Mouse (Mus musculus): ENCODE results near the gene Foxc2. TPM values are rescaled to one million over a fixed set of nuclear protein-coding genes. Genes with fewer than 3 reads are reported as not detected.

The Foxc2 gene
- polyA plus RNA-seq, 1 experiment from 2014 or later = 0.47 TPM

DNA sequence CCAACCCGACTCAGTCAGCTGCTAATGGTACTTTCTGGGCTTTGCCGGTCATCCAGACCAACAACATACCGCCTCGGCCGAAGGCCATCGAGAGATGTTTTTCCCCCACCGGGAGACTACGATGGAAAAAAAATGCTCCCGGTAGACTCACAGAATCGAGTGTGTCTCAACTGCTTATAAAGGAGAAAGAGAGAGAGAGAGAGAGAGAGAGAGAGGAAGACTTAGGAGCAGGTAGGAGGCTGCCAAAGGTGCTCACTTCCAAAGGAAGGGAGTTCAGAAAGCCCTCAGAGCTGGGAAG, 41.2 kb upstream of the Foxc2 start:
- peak overlapping the region; percentile 34 for H3K4me3 ChIP-seq (ENCODE audit: low read depth, low read length)
- H3K4me1 ChIP-seq (ENCODE audit: insufficient read depth, low read depth, low read length) = peaks cover 5% of the 10 kb centered on the region
- no peaks in the 10 kb centered on the region for H3K9me3 ChIP-seq (ENCODE audit: low read length)
- H3K9ac ChIP-seq (replicated peaks; ENCODE audit: low read depth) = no peak overlapping the region; the same call in 1 of the 2 replicates
- 9% methylated on average over 10 of the region's 10 CpGs for WGBS
- DNase-seq (ENCODE audit: low spot score) = no peak
- ATAC-seq = no peak
- TF ChIP-seq CTCF (IDR thresholded peaks at IDR 0.05) (no peak), EP300 (IDR thresholded peaks at IDR 0.05) (no peak)
- 0 out of 2 replicates have a peak, but pooled peaks cover 14% of the 10 kb centered on the region for H3K27me3 ChIP-seq (replicated peaks; ENCODE audit: insufficient read depth, low read length)
- peak overlapping the region; percentile 62 for H3K4me2 ChIP-seq (replicated peaks; ENCODE audit: low read depth, low read length)
- no peaks in the 10 kb centered on the region for H3K36me3 ChIP-seq (ENCODE audit: insufficient read depth, low read length)
- no peak overlapping the region for H3K27ac ChIP-seq (ENCODE audit: low read length)

DNA sequence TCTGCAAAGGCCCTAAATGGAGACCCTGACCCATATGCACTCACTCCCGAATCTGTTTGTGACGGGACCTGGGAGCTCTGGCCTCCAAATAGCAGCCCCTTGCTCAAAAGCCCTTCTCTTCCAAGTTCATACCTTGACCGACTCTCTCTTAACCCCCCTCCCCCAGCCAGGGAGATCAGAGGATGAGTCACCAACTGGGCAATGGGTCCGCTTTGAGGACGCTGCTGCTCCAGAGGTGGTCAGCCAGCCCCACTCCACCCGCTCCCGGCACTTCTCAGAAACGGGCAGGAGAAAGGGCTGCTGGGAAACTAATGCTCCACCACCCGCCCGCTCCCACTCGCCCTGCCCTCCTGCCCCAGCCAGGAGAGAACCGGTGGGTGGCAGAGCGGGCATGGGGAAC, 40.0 kb upstream of the Foxc2 start:
- peaks cover 18% of the 10 kb centered on the region for H3K27me3 ChIP-seq (replicated peaks; ENCODE audit: insufficient read depth, low read length)
- no peak overlapping the region for H3K9ac ChIP-seq (replicated peaks; ENCODE audit: low read depth)
- ATAC-seq = peak; percentile 40
- H3K4me1 ChIP-seq (ENCODE audit: insufficient read depth, low read depth, low read length) = peaks cover 5% of the 10 kb centered on the region
- peak; percentile 48 for DNase-seq (ENCODE audit: low spot score)
- H3K4me2 ChIP-seq (replicated peaks; ENCODE audit: low read depth, low read length) = peak overlapping the region; percentile 62
- TF ChIP-seq EP300 (IDR thresholded peaks at IDR 0.05) (no peak), CTCF (IDR thresholded peaks at IDR 0.05) (no peak)
- H3K9me3 ChIP-seq (ENCODE audit: low read length) = no peaks in the 10 kb centered on the region
- peak overlapping the region; percentile 5; the same call in 1 of the 2 replicates for H3K4me3 ChIP-seq (ENCODE audit: low read depth, low read length)
- 0 out of 2 replicates have a peak overlapping the region, but pooled peaks have one; percentile 20 for H3K27ac ChIP-seq (ENCODE audit: low read length)
- 23% methylated on average over 13 of the region's 13 CpGs for WGBS
- no peaks in the 10 kb centered on the region for H3K36me3 ChIP-seq (ENCODE audit: insufficient read depth, low read length)

DNA sequence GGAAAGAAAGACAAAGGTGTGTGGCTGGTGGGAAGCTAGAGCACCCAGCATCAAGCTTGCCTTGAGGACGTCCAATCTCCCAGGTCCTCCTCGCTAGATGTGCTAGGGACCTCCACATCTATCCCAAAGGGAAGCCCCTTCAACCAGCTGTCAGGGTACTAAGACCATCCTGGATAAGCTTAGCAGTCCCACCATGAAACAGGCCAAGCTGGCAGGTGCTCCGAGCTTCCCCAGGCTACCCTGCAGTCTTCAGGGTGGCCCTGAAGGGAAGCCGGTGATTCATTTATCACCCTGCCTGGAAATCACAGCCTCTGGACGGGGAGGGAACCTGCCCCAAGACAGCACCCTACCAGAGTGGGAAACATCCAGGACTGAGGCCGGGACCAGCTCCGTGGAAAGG, 39.4 kb upstream of the Foxc2 start:
- no peaks in the 10 kb centered on the region for H3K9me3 ChIP-seq (ENCODE audit: low read length)
- TF ChIP-seq CTCF (IDR thresholded peaks at IDR 0.05) = no peak
- TF ChIP-seq EP300 (IDR thresholded peaks at IDR 0.05) = no peak
- peaks cover 5% of the 10 kb centered on the region for H3K4me1 ChIP-seq (ENCODE audit: insufficient read depth, low read depth, low read length)
- 0 out of 2 replicates have a peak overlapping the region, but pooled peaks have one; percentile 5 for H3K4me3 ChIP-seq (ENCODE audit: low read depth, low read length)
- H3K27me3 ChIP-seq (replicated peaks; ENCODE audit: insufficient read depth, low read length) = peaks cover 20% of the 10 kb centered on the region
- DNase-seq (ENCODE audit: low spot score) (no peak), ATAC-seq (no peak)
- no peaks in the 10 kb centered on the region for H3K36me3 ChIP-seq (ENCODE audit: insufficient read depth, low read length)
- no peak overlapping the region for H3K9ac ChIP-seq (replicated peaks; ENCODE audit: low read depth)
- H3K27ac ChIP-seq (ENCODE audit: low read length) = no peak overlapping the region
- WGBS = 39% methylated on average over 7 of the region's 7 CpGs
- peak overlapping the region; percentile 62 for H3K4me2 ChIP-seq (replicated peaks; ENCODE audit: low read depth, low read length)

DNA sequence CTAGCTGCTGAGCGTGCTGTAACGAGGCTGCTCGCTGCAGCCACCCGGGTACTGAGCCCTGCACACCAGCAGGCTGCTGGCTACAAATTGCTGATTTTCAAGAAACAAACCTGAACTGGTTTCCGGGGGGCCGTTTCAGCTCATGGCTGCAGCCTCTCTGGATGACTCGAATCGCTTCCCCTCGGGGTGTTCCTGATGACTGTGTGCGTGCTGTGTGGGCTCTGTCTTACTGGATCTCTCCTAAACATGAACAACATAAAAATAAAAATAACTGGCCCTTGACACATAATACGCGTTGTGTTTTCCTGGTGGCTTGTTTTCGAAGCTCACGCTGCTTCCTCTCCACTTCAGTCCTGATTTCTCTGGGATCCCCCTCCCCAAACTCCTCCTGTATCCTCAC, 37.2 kb upstream of the Foxc2 start:
- H3K36me3 ChIP-seq (ENCODE audit: insufficient read depth, low read length) = no peaks in the 10 kb centered on the region
- no peaks in the 10 kb centered on the region; the same call in 1 of the 2 replicates for H3K4me1 ChIP-seq (ENCODE audit: insufficient read depth, low read depth, low read length)
- H3K4me2 ChIP-seq (replicated peaks; ENCODE audit: low read depth, low read length) = peak overlapping the region; percentile 79
- ATAC-seq = no peak
- H3K9ac ChIP-seq (replicated peaks; ENCODE audit: low read depth) = peak overlapping the region; percentile 80; the same call in 1 of the 2 replicates
- TF ChIP-seq EP300 (IDR thresholded peaks at IDR 0.05) (no peak), CTCF (IDR thresholded peaks at IDR 0.05) (no peak)
- no peak for DNase-seq (ENCODE audit: low spot score)
- WGBS = 24% methylated on average over 14 of the region's 14 CpGs
- H3K27ac ChIP-seq (ENCODE audit: low read length) = peak overlapping the region; percentile 22
- peak overlapping the region; percentile 74 for H3K4me3 ChIP-seq (ENCODE audit: low read depth, low read length)
- no peaks in the 10 kb centered on the region for H3K9me3 ChIP-seq (ENCODE audit: low read length)
- peaks cover 25% of the 10 kb centered on the region for H3K27me3 ChIP-seq (replicated peaks; ENCODE audit: insufficient read depth, low read length)

DNA sequence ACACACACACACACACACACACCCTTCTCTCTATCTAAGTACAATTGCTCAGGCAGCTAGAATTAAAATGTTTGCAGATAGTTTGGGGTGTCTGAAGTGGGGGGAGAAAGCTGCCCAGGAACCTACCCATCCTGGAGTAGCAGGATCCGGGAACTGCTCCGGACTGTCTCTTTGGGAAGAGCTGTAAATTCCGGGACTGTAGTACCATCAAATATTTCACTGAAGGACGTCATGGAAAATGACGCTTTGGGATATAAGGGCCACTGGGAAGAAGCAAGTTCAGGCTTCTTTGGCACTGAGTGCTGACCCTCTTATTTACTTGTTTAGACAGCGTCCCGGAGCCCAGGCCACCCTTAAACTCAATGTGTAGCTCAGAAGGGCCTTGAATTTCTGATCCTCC, 36.8 kb upstream of the Foxc2 start:
- H3K4me1 ChIP-seq (ENCODE audit: insufficient read depth, low read depth, low read length) = no peaks in the 10 kb centered on the region
- H3K27me3 ChIP-seq (replicated peaks; ENCODE audit: insufficient read depth, low read length) = peaks cover 28% of the 10 kb centered on the region
- H3K9me3 ChIP-seq (ENCODE audit: low read length) = no peaks in the 10 kb centered on the region
- 19% methylated on average over 7 of the region's 7 CpGs for WGBS
- H3K4me2 ChIP-seq (replicated peaks; ENCODE audit: low read depth, low read length) = peak overlapping the region; percentile 79
- H3K27ac ChIP-seq (ENCODE audit: low read length) = peak overlapping the region; percentile 22
- no peaks in the 10 kb centered on the region for H3K36me3 ChIP-seq (ENCODE audit: insufficient read depth, low read length)
- peak overlapping the region; percentile 80; the same call in 1 of the 2 replicates for H3K9ac ChIP-seq (replicated peaks; ENCODE audit: low read depth)
- ATAC-seq (no peak), DNase-seq (ENCODE audit: low spot score) (no peak)
- H3K4me3 ChIP-seq (ENCODE audit: low read depth, low read length) = peak overlapping the region; percentile 74
- no peak for TF ChIP-seq EP300 (IDR thresholded peaks at IDR 0.05)
- no peak for TF ChIP-seq CTCF (IDR thresholded peaks at IDR 0.05)

DNA sequence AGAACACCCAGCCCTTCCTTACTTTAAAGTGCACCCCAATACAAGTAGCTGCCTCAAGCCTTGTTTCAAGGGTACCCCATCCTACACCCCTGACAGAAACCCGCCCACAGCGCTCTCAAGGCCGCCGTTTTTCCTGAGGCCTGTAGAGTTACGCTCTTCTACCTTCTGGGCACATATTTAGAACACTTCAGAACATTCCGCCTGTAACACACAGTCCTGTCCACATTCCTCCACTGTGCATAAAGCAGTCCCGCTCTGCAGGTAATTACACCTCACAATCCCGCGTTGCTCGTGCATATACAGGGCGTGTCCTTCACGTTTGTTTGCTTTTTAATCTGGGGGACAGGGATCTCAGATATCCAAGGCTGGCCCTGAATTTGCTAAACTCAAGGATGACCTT, 36.0 kb upstream of the Foxc2 start:
- no peaks in the 10 kb centered on the region for H3K36me3 ChIP-seq (ENCODE audit: insufficient read depth, low read length)
- no peaks in the 10 kb centered on the region for H3K4me1 ChIP-seq (ENCODE audit: insufficient read depth, low read depth, low read length)
- peak overlapping the region; percentile 79 for H3K4me2 ChIP-seq (replicated peaks; ENCODE audit: low read depth, low read length)
- H3K4me3 ChIP-seq (ENCODE audit: low read depth, low read length) = peak overlapping the region; percentile 74
- DNase-seq (ENCODE audit: low spot score) (no peak), ATAC-seq (no peak)
- WGBS = 25% methylated on average over 12 of the region's 12 CpGs
- peak overlapping the region; percentile 80 for H3K9ac ChIP-seq (replicated peaks; ENCODE audit: low read depth)
- TF ChIP-seq CTCF (IDR thresholded peaks at IDR 0.05) = no peak
- TF ChIP-seq EP300 (IDR thresholded peaks at IDR 0.05) = no peak
- H3K27me3 ChIP-seq (replicated peaks; ENCODE audit: insufficient read depth, low read length) = peaks cover 33% of the 10 kb centered on the region
- H3K9me3 ChIP-seq (ENCODE audit: low read length) = no peaks in the 10 kb centered on the region
- peak overlapping the region; percentile 95; the same call in 1 of the 2 replicates for H3K27ac ChIP-seq (ENCODE audit: low read length)

Measured in lung, postnatal 0 days (tissue).